Mouse (Mus musculus): ENCODE measurements around the gene Alg9. TPM values are rescaled to one million over a fixed set of nuclear protein-coding genes. Genes with fewer than 3 reads are reported as not detected.

The Alg9 gene
- polyA plus RNA-seq, 1 experiment from 2014 or later: 43.7 TPM

GRCm38 (mm10) chr9:50798368-50798767 lies 23.5 kb downstream of the Alg9 start:
- peaks cover 63% of the 10 kb centered on the region for H3K36me3 ChIP-seq (ENCODE audit: insufficient read depth)
- no peaks in the 10 kb centered on the region for H3K4me1 ChIP-seq (ENCODE audit: insufficient read depth)
- TF ChIP-seq CTCF (IDR thresholded peaks at IDR 0.05; ENCODE audit: low read depth): no peak
- DNase-seq (no peak), ATAC-seq (ENCODE audit: insufficient read depth) (no peak)
- no peaks in the 10 kb centered on the region for H3K27me3 ChIP-seq (ENCODE audit: insufficient read depth, low read length)
- 81% methylated on average over 5 of the region's 5 CpGs for WGBS
- H3K4me3 ChIP-seq (ENCODE audit: low read depth, low read length): no peak overlapping the region
- H3K27ac ChIP-seq (ENCODE audit: low read depth): no peak overlapping the region
- H3K9me3 ChIP-seq (ENCODE audit: low read depth, low read length): no peaks in the 10 kb centered on the region
- H3K9ac ChIP-seq: no peak overlapping the region
- no peak overlapping the region for H3K4me2 ChIP-seq

GRCm38 (mm10) chr9:50800985-50801384 lies 26.2 kb downstream of the Alg9 start:
- no peak overlapping the region for H3K9ac ChIP-seq
- DNase-seq (peak; percentile 76), ATAC-seq (ENCODE audit: insufficient read depth) (no peak)
- H3K9me3 ChIP-seq (ENCODE audit: low read depth, low read length): no peaks in the 10 kb centered on the region
- no peak overlapping the region for H3K4me3 ChIP-seq (ENCODE audit: low read depth, low read length)
- peaks cover 74% of the 10 kb centered on the region for H3K36me3 ChIP-seq (ENCODE audit: insufficient read depth)
- H3K27ac ChIP-seq (ENCODE audit: low read depth): no peak overlapping the region
- no peaks in the 10 kb centered on the region for H3K4me1 ChIP-seq (ENCODE audit: insufficient read depth)
- peak; percentile 72 for TF ChIP-seq CTCF (IDR thresholded peaks at IDR 0.05; ENCODE audit: low read depth)
- no peak overlapping the region for H3K4me2 ChIP-seq
- 56% methylated on average over 2 of the region's 2 CpGs for WGBS
- H3K27me3 ChIP-seq (ENCODE audit: insufficient read depth, low read length): no peaks in the 10 kb centered on the region

- Histone ChIP-seq H3K4me1 (ENCODE audit: insufficient read depth) (no peaks in the 10 kb centered on the region), H3K36me3 (ENCODE audit: insufficient read depth) (peaks cover 85% of the 10 kb centered on the region), H3K9ac (no peak overlapping the region), H3K27me3 (ENCODE audit: insufficient read depth, low read length) (no peaks in the 10 kb centered on the region), H3K27ac (ENCODE audit: low read depth) (no peak overlapping the region), H3K4me2 (no peak overlapping the region), H3K9me3 (ENCODE audit: low read depth, low read length) (no peaks in the 10 kb centered on the region), H3K4me3 (ENCODE audit: low read depth, low read length) (no peak overlapping the region)
- WGBS: 85% methylated on average over 7 of the region's 7 CpGs
- DNase-seq: no peak
- no peak for TF ChIP-seq CTCF (IDR thresholded peaks at IDR 0.05; ENCODE audit: low read depth)
- peak; percentile 66 for ATAC-seq (ENCODE audit: insufficient read depth)
Measured at GRCm38 (mm10) chr9:50803055-50803671, 28.3 kb downstream of the Alg9 start.

GRCm38 (mm10) chr9:50808471-50808870 lies 33.7 kb downstream of the Alg9 start:
- H3K4me3 ChIP-seq (ENCODE audit: low read depth, low read length): no peak overlapping the region
- no peak for TF ChIP-seq CTCF (IDR thresholded peaks at IDR 0.05; ENCODE audit: low read depth)
- 74% methylated on average over 6 of the region's 6 CpGs for WGBS
- H3K27ac ChIP-seq (ENCODE audit: low read depth): no peak overlapping the region
- H3K27me3 ChIP-seq (ENCODE audit: insufficient read depth, low read length): no peaks in the 10 kb centered on the region
- H3K4me1 ChIP-seq (ENCODE audit: insufficient read depth): no peaks in the 10 kb centered on the region
- DNase-seq (no peak), ATAC-seq (ENCODE audit: insufficient read depth) (no peak)
- no peak overlapping the region for H3K9ac ChIP-seq
- no peaks in the 10 kb centered on the region for H3K9me3 ChIP-seq (ENCODE audit: low read depth, low read length)
- H3K36me3 ChIP-seq (ENCODE audit: insufficient read depth): peaks cover 82% of the 10 kb centered on the region
- H3K4me2 ChIP-seq: no peak overlapping the region

GRCm38 (mm10) chr9:50809146-50809545 lies 34.3 kb downstream of the Alg9 start:
- no peak overlapping the region for H3K9ac ChIP-seq
- 90% methylated on average over 13 of the region's 13 CpGs for WGBS
- H3K27me3 ChIP-seq (ENCODE audit: insufficient read depth, low read length): no peaks in the 10 kb centered on the region
- DNase-seq: no peak
- H3K4me3 ChIP-seq (ENCODE audit: low read depth, low read length): no peak overlapping the region
- H3K4me2 ChIP-seq: no peak overlapping the region
- no peaks in the 10 kb centered on the region for H3K9me3 ChIP-seq (ENCODE audit: low read depth, low read length)
- H3K27ac ChIP-seq (ENCODE audit: low read depth): no peak overlapping the region
- peaks cover 82% of the 10 kb centered on the region for H3K36me3 ChIP-seq (ENCODE audit: insufficient read depth)
- ATAC-seq (ENCODE audit: insufficient read depth): no peak
- H3K4me1 ChIP-seq (ENCODE audit: insufficient read depth): no peaks in the 10 kb centered on the region
- no peak for TF ChIP-seq CTCF (IDR thresholded peaks at IDR 0.05; ENCODE audit: low read depth)

- Histone ChIP-seq H3K27ac (ENCODE audit: low read depth) (no peak overlapping the region; the same call in 1 of the 2 replicates), H3K4me3 (ENCODE audit: low read depth, low read length) (no peak overlapping the region), H3K9me3 (ENCODE audit: low read depth, low read length) (no peaks in the 10 kb centered on the region), H3K4me1 (ENCODE audit: insufficient read depth) (no peaks in the 10 kb centered on the region), H3K9ac (no peak overlapping the region), H3K27me3 (ENCODE audit: insufficient read depth, low read length) (no peaks in the 10 kb centered on the region), H3K36me3 (ENCODE audit: insufficient read depth) (peaks cover 68% of the 10 kb centered on the region), H3K4me2 (no peak overlapping the region)
- TF ChIP-seq CTCF (IDR thresholded peaks at IDR 0.05; ENCODE audit: low read depth): no peak
- no peak for ATAC-seq (ENCODE audit: insufficient read depth)
- 85% methylated on average over 7 of the region's 7 CpGs for WGBS
- DNase-seq: no peak
Measured at GRCm38 (mm10) chr9:50811187-50811586, 36.4 kb downstream of the Alg9 start.

- ATAC-seq (ENCODE audit: insufficient read depth) (no peak), DNase-seq (no peak)
- Histone ChIP-seq H3K4me2 (no peak overlapping the region), H3K9ac (no peak overlapping the region), H3K4me3 (ENCODE audit: low read depth, low read length) (no peak overlapping the region), H3K36me3 (ENCODE audit: insufficient read depth) (peaks cover 63% of the 10 kb centered on the region), H3K27ac (ENCODE audit: low read depth) (no peak overlapping the region), H3K27me3 (ENCODE audit: insufficient read depth, low read length) (no peaks in the 10 kb centered on the region), H3K4me1 (ENCODE audit: insufficient read depth) (no peaks in the 10 kb centered on the region), H3K9me3 (ENCODE audit: low read depth, low read length) (no peaks in the 10 kb centered on the region)
- TF ChIP-seq CTCF (IDR thresholded peaks at IDR 0.05; ENCODE audit: low read depth): no peak
- 72% methylated on average over 2 of the region's 2 CpGs for WGBS
Measured at GRCm38 (mm10) chr9:50811746-50812145, 36.9 kb downstream of the Alg9 start.
